Mouse (Mus musculus): ENCODE data around the gene Skor1.

Gene Skor1

GRCm38 (mm10) chr9:63150086-63150800 lies 1.5 kb upstream of the Skor1 start:
- DNase-seq (ENCODE audit: extremely low read depth, low read depth): no peak

- DNase-seq (ENCODE audit: extremely low read depth, low read depth): no peak
Measured at GRCm38 (mm10) chr9:63149372-63149766, 608 bp upstream of the Skor1 start.

GRCm38 (mm10) chr9:63147786-63148409 lies 863 bp downstream of the Skor1 start:
- DNase-seq (ENCODE audit: extremely low read depth, low read depth): no peak

GRCm38 (mm10) chr9:63147296-63147695 lies 1.5 kb downstream of the Skor1 start:
- DNase-seq (ENCODE audit: extremely low read depth, low read depth): no peak

- no peak for DNase-seq (ENCODE audit: extremely low read depth, low read depth)
Measured at GRCm38 (mm10) chr9:63146856-63147274, 1.9 kb downstream of the Skor1 start.

- DNase-seq (ENCODE audit: extremely low read depth, low read depth): no peak
Measured at GRCm38 (mm10) chr9:63146126-63146855, 2.5 kb downstream of the Skor1 start.

- DNase-seq (ENCODE audit: extremely low read depth, low read depth): no peak
Measured at GRCm38 (mm10) chr9:63145249-63146125, 3.3 kb downstream of the Skor1 start.

GRCm38 (mm10) chr9:63144502-63145248 lies 4.1 kb downstream of the Skor1 start:
- no peak for DNase-seq (ENCODE audit: extremely low read depth, low read depth)

GRCm38 (mm10) chr9:63143641-63144501 lies 4.9 kb downstream of the Skor1 start:
- DNase-seq (ENCODE audit: extremely low read depth, low read depth): no peak

GRCm38 (mm10) chr9:63143227-63143626 lies 5.5 kb downstream of the Skor1 start:
- DNase-seq (ENCODE audit: extremely low read depth, low read depth): no peak

- DNase-seq (ENCODE audit: extremely low read depth, low read depth): no peak
Measured at GRCm38 (mm10) chr9:63142335-63143036, 6.3 kb downstream of the Skor1 start.

GRCm38 (mm10) chr9:63141641-63142334 lies 7.0 kb downstream of the Skor1 start:
- DNase-seq (ENCODE audit: extremely low read depth, low read depth): no peak

GRCm38 (mm10) chr9:63140211-63140610 lies 8.6 kb downstream of the Skor1 start:
- no peak for DNase-seq (ENCODE audit: extremely low read depth, low read depth)

GRCm38 (mm10) chr9:63139661-63140060 lies 9.1 kb downstream of the Skor1 start:
- no peak for DNase-seq (ENCODE audit: extremely low read depth, low read depth)

GRCm38 (mm10) chr9:63138481-63138967 lies 10.2 kb downstream of the Skor1 start:
- no peak for DNase-seq (ENCODE audit: extremely low read depth, low read depth)

GRCm38 (mm10) chr9:63137615-63137915 lies 11.2 kb downstream of the Skor1 start:
- DNase-seq (ENCODE audit: extremely low read depth, low read depth): no peak

- no peak for DNase-seq (ENCODE audit: extremely low read depth, low read depth)
Measured at GRCm38 (mm10) chr9:63136756-63137614, 11.8 kb downstream of the Skor1 start.

- no peak for DNase-seq (ENCODE audit: extremely low read depth, low read depth)
Measured at GRCm38 (mm10) chr9:63136241-63136640, 12.5 kb downstream of the Skor1 start.
